Mouse (Mus musculus) embryonic fibroblast, embryonic 13.5 days (primary cell): ENCODE data around the gene Zcchc7.

Source experiments
- CTCF ChIP-seq: IDR thresholded peaks from 2 replicates; pipeline ENCODE4 v1.5.1; 2011; ENCODE audit warnings: mild to moderate bottlenecking, control low read depth, low read length, moderate library complexity, borderline replicate concordance; ENCODE audit not compliant: insufficient read depth
- POLR2A ChIP-seq: IDR thresholded peaks from 2 replicates; pipeline ENCODE4 v1.6.1; 2011; ENCODE audit warnings: low read depth, mild to moderate bottlenecking, control low read depth, low read length, moderate library complexity

DNA sequence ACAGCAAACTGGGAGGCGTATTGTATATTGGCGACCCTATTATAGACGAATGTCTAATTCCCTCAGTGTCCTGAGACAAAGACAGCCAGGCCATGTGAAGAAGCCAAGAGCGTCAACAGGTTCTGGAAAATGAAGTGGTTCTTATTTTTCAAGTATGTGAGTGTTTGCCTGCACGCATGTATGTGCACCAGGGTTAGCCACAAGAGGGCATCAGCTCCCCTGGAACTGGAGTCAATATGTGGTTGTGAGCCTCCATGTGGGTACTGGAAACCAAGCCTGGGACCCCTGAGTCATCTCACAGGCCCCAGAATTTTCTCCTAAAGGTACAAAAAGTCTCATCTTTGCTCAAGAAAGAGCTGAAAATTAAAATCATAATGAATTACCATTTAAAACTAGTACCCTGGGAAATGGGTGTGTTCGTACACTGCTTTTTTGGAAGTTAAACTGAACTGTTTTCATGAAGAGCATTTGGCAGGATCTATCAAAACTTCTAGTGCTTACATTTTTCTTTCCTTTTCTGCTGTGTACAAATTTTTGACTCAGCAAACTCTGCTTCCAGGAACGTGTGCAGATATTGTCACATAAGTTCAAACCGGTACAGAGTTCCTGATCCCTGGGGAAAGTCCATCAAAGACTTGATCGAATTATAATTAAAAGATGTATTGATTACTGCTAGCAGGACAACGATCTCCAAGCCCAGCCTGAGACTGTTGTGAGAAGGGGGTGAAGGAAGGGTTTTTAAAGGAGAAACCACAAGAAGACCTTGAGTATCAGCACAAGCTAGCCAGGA, 221.4 kb downstream of the Zcchc7 start:
- peak; percentile 5; the same call in 1 of the 2 replicates for TF ChIP-seq CTCF
- TF ChIP-seq POLR2A, result no peak
